Mouse (Mus musculus): Measurements from ENCODE around the gene Smyd4. TPM values are rescaled to one million over a fixed set of nuclear protein-coding genes. Genes with fewer than 3 reads are reported as not detected.

Gene Smyd4
- polyA plus RNA-seq (2015; fragmentation: Nextera tagmentation; extraction: Ambion mirVana) = 16.9 and 20.1 TPM in 2 replicates

- WGBS = under 1% methylated on average over 56 of the region's 56 CpGs
- peak within 1 kb of the TSS; percentile 83 for H3K4me2 ChIP-seq (replicated peaks)
- H3K27ac ChIP-seq = peak within 1 kb of the TSS; percentile 73
Measured at GRCm38 (mm10) chr11:75348199-75348889, at the start of gene Smyd4, which contains the start of gene Rpa1. TSS of gene Smyd4 (plus strand) at chr11:75348433. TSS of gene Rpa1 (minus strand) at chr11:75348324.

GRCm38 (mm10) chr11:75298491-75298890 is 49.7 kb upstream of the Smyd4 start:
- ATAC-seq (ENCODE audit: low FRiP score, low read depth) = no peak
- 49% methylated on average over 11 of the region's 11 CpGs for WGBS

More at GRCm38 (mm10) chr11:75348199-75348889, at the start of gene Smyd4, which contains the start of gene Rpa1:
- H3K4me3 ChIP-seq = peak within 1 kb of the TSS; percentile 86
- H3K9me3 ChIP-seq = no peaks in the 10 kb centered on the region; the same call in 1 of the 2 replicates
- peak; percentile 100 for ATAC-seq (ENCODE audit: low FRiP score, low read depth)
- peaks cover 9% of the 10 kb centered on the region for H3K36me3 ChIP-seq
- peak within 1 kb of the TSS; percentile 87 for H3K9ac ChIP-seq
- no peaks in the 10 kb centered on the region for H3K27me3 ChIP-seq
- H3K4me1 ChIP-seq = peaks cover 41% of the 10 kb centered on the region

GRCm38 (mm10) chr11:75299786-75300185 is 48.4 kb upstream of the Smyd4 start:
- 84% methylated on average over 10 of the region's 10 CpGs for WGBS
- H3K9me3 ChIP-seq = no peaks in the 10 kb centered on the region

More at GRCm38 (mm10) chr11:75298491-75298890, 49.7 kb upstream of the Smyd4 start:
- no peaks in the 10 kb centered on the region for H3K9me3 ChIP-seq
- H3K9ac ChIP-seq = no peak overlapping the region
- H3K4me3 ChIP-seq = no peak overlapping the region
- peaks cover 7% of the 10 kb centered on the region for H3K27me3 ChIP-seq
- H3K27ac ChIP-seq = no peak overlapping the region
- peaks cover 43% of the 10 kb centered on the region for H3K36me3 ChIP-seq
- no peak overlapping the region for H3K4me2 ChIP-seq (replicated peaks)
- H3K4me1 ChIP-seq = peaks cover 20% of the 10 kb centered on the region

GRCm38 (mm10) chr11:75300954-75301353 is 47.3 kb upstream of the Smyd4 start:
- H3K4me1 ChIP-seq = peaks cover 7% of the 10 kb centered on the region
- no peaks in the 10 kb centered on the region for H3K9me3 ChIP-seq
- H3K4me2 ChIP-seq (replicated peaks) = no peak overlapping the region
- no peaks in the 10 kb centered on the region for H3K27me3 ChIP-seq
- 87% methylated on average over 9 of the region's 9 CpGs for WGBS
- no peak overlapping the region for H3K27ac ChIP-seq
- no peak for ATAC-seq (ENCODE audit: low FRiP score, low read depth)
- no peak overlapping the region for H3K4me3 ChIP-seq
- H3K36me3 ChIP-seq = peaks cover 58% of the 10 kb centered on the region
- no peak overlapping the region for H3K9ac ChIP-seq

More at GRCm38 (mm10) chr11:75299786-75300185, 48.4 kb upstream of the Smyd4 start:
- Histone ChIP-seq H3K27me3 (no peaks in the 10 kb centered on the region; the same call in 1 of the 2 replicates), H3K4me1 (peaks cover 7% of the 10 kb centered on the region), H3K27ac (no peak overlapping the region), H3K4me2 (replicated peaks) (no peak overlapping the region), H3K9ac (no peak overlapping the region), H3K36me3 (peaks cover 48% of the 10 kb centered on the region), H3K4me3 (no peak overlapping the region)
- no peak for ATAC-seq (ENCODE audit: low FRiP score, low read depth)

DNA sequence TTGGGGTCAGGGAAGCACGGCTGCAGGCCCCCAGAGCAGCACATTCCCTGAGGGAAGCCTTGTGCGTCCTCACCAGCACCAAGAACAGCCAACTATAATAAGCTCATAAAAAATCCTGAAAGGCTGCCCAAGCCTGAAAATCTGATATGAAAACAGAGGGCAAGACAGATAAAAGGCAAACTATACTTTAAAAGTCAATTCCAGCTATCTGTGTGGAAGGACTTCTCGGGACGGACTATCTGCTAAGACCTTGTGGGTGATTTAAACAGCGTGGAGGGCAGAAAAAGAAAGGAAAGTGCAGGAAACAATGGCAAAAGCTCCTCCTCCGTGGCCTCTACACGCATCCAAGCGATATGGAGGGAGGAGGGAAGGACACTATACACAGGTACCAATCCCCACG is 43.4 kb upstream of the Smyd4 start:
- ATAC-seq (ENCODE audit: low FRiP score, low read depth) = no peak
- no peaks in the 10 kb centered on the region for H3K27me3 ChIP-seq
- WGBS = 82% methylated on average over 9 of the region's 9 CpGs
- H3K4me3 ChIP-seq = no peak overlapping the region
- H3K4me1 ChIP-seq = no peaks in the 10 kb centered on the region
- no peaks in the 10 kb centered on the region for H3K9me3 ChIP-seq
- no peak overlapping the region for H3K9ac ChIP-seq
- no peak overlapping the region for H3K27ac ChIP-seq
- no peak overlapping the region for H3K4me2 ChIP-seq (replicated peaks)
- H3K36me3 ChIP-seq = peaks cover 90% of the 10 kb centered on the region

DNA sequence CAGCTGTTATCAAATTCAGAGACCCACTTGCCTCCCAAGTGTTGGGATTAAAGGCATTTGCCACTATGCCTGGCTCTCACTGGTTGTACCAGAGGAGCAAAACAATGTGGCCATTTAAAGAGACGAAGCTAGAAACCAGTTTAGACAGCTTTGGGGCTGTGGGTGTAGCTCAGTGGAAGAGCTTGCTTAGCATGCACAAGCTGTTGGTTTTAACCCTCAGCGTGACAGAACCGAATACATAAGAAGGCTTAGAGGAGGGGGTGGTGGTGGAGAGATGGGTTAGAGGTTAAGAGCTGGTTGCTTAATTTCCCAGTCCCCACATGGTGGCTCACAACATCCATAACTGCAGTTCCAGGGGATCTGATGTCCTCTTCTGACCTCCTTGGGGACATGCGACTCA is 39.6 kb upstream of the Smyd4 start:
- Histone ChIP-seq H3K9ac (no peak overlapping the region), H3K36me3 (peaks cover 90% of the 10 kb centered on the region), H3K27me3 (no peaks in the 10 kb centered on the region), H3K4me3 (no peak overlapping the region), H3K9me3 (no peaks in the 10 kb centered on the region), H3K4me2 (replicated peaks) (no peak overlapping the region), H3K4me1 (no peaks in the 10 kb centered on the region), H3K27ac (no peak overlapping the region)
- 86% methylated on average over 4 of the region's 4 CpGs for whole genome bisulfite sequencing
- ATAC-seq (ENCODE audit: low FRiP score, low read depth) = no peak

- ATAC-seq (ENCODE audit: low FRiP score, low read depth) = no peak
- Histone ChIP-seq H3K9me3 (no peaks in the 10 kb centered on the region), H3K27me3 (no peaks in the 10 kb centered on the region), H3K27ac (no peak overlapping the region), H3K4me2 (replicated peaks) (no peak overlapping the region), H3K4me1 (no peaks in the 10 kb centered on the region), H3K36me3 (peaks cover 93% of the 10 kb centered on the region), H3K9ac (no peak overlapping the region), H3K4me3 (no peak overlapping the region)
- WGBS = 73% methylated on average over 8 of the region's 8 CpGs
Measured at GRCm38 (mm10) chr11:75310813-75311212, 37.4 kb upstream of the Smyd4 start.

DNA sequence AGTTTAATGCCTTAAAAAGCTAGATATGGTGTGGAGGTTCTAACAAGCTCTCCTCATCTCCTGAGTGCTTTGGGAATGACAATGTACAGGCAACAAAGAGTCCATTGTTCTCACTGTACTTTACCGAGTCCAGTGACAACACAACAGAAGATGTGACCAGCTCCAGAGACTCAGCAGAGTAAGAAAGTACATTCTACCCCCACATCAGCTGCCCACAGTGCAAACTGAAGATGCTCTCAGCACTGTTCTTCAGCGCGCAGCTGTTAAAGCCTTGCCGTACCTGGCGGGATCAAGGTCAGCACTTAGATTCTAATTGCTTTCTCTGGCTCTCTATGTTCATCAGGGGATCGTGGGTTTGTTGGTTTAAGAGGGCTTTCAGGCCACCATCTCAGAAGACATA is 36.5 kb upstream of the Smyd4 start:
- WGBS = 91% methylated on average over 6 of the region's 6 CpGs
- ATAC-seq (ENCODE audit: low FRiP score, low read depth) = no peak
- H3K27ac ChIP-seq = no peak overlapping the region
- H3K4me1 ChIP-seq = no peaks in the 10 kb centered on the region
- H3K9me3 ChIP-seq = no peaks in the 10 kb centered on the region
- no peaks in the 10 kb centered on the region for H3K27me3 ChIP-seq
- peaks cover 89% of the 10 kb centered on the region for H3K36me3 ChIP-seq
- no peak overlapping the region for H3K9ac ChIP-seq
- no peak overlapping the region for H3K4me3 ChIP-seq
- H3K4me2 ChIP-seq (replicated peaks) = no peak overlapping the region

DNA sequence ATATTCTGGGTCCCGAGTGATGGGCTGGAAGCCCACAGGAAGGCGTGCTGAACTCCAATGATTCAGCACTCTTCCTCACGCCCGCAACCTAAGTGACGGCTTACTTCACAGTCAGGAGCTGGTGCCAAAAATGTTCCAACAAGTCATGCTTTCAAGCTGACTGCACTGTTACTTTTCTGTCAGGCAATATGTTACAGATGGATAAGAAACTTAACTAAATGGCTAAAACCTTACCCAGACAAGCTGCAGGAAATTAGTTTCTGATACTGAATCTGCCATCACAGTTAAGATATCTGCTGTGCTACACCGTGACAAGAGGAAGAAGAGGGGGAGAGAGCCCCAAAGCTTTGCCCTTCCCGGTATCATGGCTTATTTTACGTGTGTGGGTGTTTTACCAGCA is 34.4 kb upstream of the Smyd4 start:
- no peak for ATAC-seq (ENCODE audit: low FRiP score, low read depth)
- Histone ChIP-seq H3K9ac (no peak overlapping the region), H3K36me3 (peaks cover 82% of the 10 kb centered on the region), H3K9me3 (no peaks in the 10 kb centered on the region), H3K27ac (no peak overlapping the region), H3K27me3 (no peaks in the 10 kb centered on the region), H3K4me3 (no peak overlapping the region), H3K4me2 (replicated peaks) (no peak overlapping the region), H3K4me1 (no peaks in the 10 kb centered on the region)
- 94% methylated on average over 8 of the region's 8 CpGs for WGBS

- WGBS = 65% methylated on average over 14 of the region's 14 CpGs
- Histone ChIP-seq H3K9me3 (no peaks in the 10 kb centered on the region), H3K27ac (no peak overlapping the region), H3K27me3 (no peaks in the 10 kb centered on the region), H3K4me3 (no peak overlapping the region), H3K4me2 (replicated peaks) (no peak overlapping the region), H3K9ac (no peak overlapping the region), H3K4me1 (no peaks in the 10 kb centered on the region), H3K36me3 (peaks cover 40% of the 10 kb centered on the region)
- ATAC-seq (ENCODE audit: low FRiP score, low read depth) = no peak
Measured at GRCm38 (mm10) chr11:75318351-75319221, 29.6 kb upstream of the Smyd4 start.

DNA sequence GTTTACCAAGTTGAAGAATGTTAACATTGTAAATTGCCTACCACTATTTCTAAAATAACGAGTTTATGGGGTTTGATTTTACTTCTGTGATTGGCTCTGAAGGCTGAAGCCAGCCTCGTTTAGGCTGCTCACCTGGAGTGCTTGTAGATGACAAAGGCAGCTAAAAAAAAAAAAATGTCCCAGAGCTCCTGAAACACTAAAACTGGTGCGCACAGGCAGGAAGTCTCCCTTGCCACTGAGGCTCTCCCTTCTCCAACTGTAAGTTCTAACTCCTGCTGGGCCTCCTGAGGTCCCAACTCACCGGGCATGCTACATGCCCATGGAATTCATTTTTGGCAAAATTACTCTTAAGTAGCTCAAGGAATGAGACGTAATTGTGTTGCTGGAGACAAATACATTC is 29.0 kb upstream of the Smyd4 start:
- H3K4me2 ChIP-seq (replicated peaks) = no peak overlapping the region
- no peaks in the 10 kb centered on the region for H3K9me3 ChIP-seq
- ATAC-seq (ENCODE audit: low FRiP score, low read depth) = no peak
- H3K27me3 ChIP-seq = no peaks in the 10 kb centered on the region
- no peaks in the 10 kb centered on the region for H3K4me1 ChIP-seq
- H3K9ac ChIP-seq = no peak overlapping the region
- 52% methylated on average over 5 of the region's 5 CpGs for WGBS
- no peak overlapping the region for H3K4me3 ChIP-seq
- H3K27ac ChIP-seq = no peak overlapping the region
- H3K36me3 ChIP-seq = peaks cover 33% of the 10 kb centered on the region

- H3K27me3 ChIP-seq = no peaks in the 10 kb centered on the region
- H3K27ac ChIP-seq = no peak overlapping the region
- no peak overlapping the region for H3K4me2 ChIP-seq (replicated peaks)
- ATAC-seq (ENCODE audit: low FRiP score, low read depth) = no peak
- no peaks in the 10 kb centered on the region for H3K9me3 ChIP-seq
- peaks cover 21% of the 10 kb centered on the region for H3K36me3 ChIP-seq
- H3K4me1 ChIP-seq = peaks cover 11% of the 10 kb centered on the region; the same call in 1 of the 2 replicates
- H3K9ac ChIP-seq = no peak overlapping the region
- WGBS = 82% methylated on average over 8 of the region's 8 CpGs
- H3K4me3 ChIP-seq = no peak overlapping the region
Measured at GRCm38 (mm10) chr11:75323326-75323737, 24.9 kb upstream of the Smyd4 start.
